Mouse (Mus musculus): ENCODE measurements around the gene Mettl6.

DNA sequence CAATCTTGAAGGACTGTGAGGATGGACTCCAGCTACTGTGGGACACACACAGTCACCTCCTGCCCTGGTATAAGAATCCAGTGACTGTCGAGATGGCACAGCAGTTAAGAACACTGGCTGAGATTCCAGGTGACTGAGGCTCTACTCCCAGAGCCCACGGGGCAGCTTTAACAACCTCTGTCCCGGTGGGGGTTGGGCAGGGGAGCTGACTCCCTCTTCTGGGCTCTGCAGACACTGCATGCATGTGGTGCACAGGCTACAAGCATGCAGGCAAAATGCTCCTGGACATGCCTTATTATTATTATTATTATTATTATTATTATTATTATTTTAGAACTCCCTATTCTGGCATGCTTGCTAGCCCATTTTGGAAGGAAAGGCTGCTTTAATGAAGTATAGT is 54.6 kb downstream of the Mettl6 start:
- TF ChIP-seq MAFK (IDR thresholded peaks at IDR 0.05; ENCODE audit: insufficient read depth, low read depth, low read length) (no peak), CHD2 (IDR thresholded peaks at IDR 0.05; ENCODE audit: low read depth, low read length) (no peak)
